Mouse (Mus musculus): ENCODE results near the gene Syt15.

The Syt15 gene

DNA sequence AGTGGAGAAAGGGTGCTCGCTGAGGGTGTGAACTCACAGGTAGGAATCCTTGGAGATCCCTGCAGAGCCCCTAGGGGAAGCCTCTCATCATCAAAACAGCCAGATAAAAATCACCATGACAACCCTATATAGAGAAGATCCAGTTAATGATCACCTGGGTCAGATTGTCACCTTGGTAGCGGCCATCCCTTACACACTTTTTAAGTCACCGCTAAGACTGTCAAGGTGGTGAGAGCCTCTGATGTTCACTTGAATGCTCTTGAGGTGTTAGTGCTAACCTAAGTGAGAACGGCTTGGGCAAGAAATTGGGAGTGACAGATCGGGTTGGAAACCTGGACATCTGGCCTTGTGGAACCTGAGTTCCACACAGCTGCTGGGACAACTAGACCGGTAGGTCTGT is at the start of gene Syt15:
Gene Syt15 (plus strand): TSS at position 301 of the 400 bp plus-strand sequence.
- no peak for DNase-seq (ENCODE audit: low spot score in 2 of 2)

DNA sequence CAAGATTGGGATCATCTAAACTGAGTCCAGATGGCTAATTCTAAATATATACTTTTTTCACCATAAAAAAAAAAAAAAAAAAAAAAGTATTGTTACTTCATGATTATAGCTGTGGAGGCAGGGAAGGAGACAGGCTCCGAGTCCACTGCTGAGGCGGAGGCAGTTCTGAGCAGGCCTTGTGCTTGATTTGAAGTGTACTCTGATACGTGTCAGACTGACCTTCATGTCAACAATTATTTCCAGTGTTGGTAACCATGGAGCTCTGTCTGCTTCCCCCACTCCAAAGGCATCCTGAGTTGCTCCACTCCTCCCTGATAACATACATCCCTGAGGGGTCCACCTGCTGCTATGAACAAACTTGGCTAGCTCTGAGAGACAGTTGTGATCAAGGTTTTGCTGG is 48.3 kb upstream of the Syt15 start:
- DNase-seq (ENCODE audit: low spot score in 2 of 2), result no peak

DNA sequence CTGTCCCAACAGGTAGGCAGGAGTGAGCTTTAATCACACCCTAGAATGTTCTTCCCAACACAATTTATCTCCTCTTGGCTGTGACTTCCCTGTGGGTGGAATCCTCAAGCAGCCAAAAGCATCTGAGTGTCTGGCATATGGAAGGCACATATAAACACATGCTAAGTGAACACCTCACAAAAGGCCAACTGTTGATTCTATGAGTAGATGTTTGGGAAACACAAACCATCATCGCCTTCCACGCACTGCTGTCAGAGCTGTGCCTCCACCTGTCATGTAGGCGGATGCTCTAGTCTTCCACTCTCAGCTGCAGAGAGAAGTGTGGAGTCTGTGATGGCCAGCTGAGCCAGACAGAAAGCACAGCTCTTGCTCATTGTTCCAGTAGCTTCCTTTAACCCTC is 40.0 kb upstream of the Syt15 start:
- no peak for DNase-seq (ENCODE audit: low spot score in 2 of 2)

DNA sequence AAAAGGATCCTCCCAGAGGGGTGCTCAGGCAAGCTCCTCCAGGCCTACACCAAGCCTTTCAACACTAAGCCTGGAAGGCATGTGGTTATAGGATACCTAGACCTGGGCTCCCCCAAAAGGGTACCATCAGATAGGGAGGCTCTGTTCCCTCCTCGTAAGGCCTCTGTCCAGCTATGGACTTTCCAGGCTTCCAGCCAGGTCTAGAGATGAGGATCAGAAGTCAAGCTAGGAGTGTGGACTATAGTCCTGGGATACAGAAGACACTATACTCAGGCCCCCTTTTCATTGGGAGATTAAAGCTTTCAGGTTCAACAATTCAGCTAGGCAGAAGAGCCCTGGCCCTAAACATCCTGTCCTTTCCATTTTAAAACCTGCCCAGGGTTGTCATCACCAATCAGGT is 36.3 kb upstream of the Syt15 start:
- DNase-seq (ENCODE audit: low spot score in 2 of 2), result no peak

DNA sequence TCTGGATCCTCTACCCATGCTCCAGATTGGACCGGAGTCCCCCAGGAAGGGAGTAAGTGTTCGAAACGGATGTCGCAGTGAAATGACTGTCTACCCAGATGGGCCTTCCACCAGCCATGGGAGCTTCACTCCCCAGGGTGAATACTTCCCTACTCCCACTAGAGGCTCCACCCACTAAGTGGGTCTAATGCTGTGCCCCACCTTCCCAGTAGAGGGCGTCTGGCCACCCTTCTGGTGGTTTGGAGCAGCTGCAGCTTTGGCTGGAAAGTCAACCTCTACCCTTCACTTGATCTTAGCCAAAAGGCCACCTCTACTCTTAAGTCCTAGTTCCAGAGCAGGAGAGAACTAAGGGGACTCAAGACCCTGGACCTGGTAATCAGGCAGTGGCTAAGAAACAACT is 30.8 kb upstream of the Syt15 start:
- peak in 1 of 2 experiments; percentile 52 for DNase-seq (ENCODE audit: low spot score in 2 of 2)

DNA sequence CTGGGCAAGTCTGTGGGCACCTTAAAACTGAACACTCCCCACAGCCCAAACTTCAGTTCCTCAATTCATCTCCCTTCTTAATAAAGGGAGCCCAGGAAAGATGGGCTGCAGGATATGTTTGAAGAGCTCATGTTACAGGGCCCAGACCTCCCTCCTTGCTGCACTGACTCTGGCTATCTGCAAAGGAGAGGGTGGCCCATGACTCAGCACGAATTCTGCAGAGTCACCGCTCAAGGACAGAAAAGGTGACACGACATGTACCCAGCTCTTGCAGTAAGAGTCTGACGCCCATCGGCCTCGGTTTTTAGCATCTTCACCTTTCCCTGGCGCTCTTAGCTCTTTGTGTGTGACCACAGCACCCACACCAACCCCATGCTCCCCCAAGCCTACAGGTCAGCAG is 29.0 kb upstream of the Syt15 start:
- DNase-seq (ENCODE audit: low spot score in 2 of 2), result no peak

DNA sequence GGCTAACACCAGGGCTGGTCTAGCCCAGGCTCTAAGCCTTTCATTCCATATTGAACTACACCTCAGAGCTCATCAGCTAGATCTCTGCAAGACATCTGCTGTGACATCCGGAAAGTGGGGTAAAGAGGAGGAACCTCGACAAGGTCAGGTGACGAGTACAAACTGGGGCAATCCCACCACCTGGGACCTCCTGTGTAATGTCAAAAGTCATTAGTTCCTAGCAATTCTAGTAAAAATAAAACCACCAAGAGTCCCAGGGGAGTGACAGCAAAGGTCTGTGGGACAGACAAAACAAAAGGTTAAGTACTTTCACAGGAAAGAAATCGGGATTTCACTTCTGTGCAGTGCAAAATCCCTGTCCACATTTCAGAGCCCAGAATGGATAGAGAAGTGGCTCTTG is 25.5 kb upstream of the Syt15 start:
- no peak for DNase-seq (ENCODE audit: low spot score in 2 of 2)

DNA sequence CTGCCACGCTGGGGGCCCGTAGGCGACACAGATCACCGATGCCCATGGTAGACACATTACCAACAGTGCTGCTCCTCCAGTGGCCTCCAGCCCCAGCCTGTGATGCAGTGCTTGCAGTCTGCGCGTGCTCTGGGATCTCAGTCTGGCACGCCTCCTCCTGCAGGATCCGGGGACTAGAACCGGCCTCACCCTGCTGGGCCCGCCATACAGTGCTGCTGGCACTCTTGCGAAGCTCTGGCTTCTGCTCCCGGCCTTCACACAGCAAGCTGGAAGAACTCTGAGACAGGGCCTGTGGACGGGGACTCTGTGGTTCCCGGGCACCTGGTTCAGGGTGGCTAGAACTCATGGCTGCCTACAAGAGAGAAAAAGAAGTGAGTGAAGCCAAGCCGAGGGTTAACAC is 23.9 kb upstream of the Syt15 start:
- DNase-seq (ENCODE audit: low spot score in 2 of 2), result peak in 1 of 2 experiments; percentile 16

DNA sequence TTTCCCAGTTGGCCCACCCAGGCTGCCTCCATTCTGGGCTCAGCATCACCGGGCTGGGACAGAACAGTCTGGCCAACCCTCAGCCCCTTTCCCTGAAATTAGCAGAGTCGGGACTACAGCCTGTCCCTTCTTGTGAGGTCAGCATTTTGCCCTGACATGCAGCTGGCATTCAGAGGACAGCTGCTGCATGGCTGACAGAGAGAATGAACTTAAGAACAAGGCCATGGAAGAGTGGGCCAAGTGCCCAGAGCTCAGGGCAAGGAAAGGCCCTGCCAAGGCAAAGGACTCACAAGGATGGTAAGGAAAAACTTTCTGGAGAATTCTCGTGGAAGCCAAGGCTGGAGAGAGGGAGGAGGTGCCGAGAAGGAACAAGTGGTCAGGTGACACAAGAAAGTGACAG is 22.7 kb upstream of the Syt15 start:
- DNase-seq (ENCODE audit: low spot score in 2 of 2), result no peak

DNA sequence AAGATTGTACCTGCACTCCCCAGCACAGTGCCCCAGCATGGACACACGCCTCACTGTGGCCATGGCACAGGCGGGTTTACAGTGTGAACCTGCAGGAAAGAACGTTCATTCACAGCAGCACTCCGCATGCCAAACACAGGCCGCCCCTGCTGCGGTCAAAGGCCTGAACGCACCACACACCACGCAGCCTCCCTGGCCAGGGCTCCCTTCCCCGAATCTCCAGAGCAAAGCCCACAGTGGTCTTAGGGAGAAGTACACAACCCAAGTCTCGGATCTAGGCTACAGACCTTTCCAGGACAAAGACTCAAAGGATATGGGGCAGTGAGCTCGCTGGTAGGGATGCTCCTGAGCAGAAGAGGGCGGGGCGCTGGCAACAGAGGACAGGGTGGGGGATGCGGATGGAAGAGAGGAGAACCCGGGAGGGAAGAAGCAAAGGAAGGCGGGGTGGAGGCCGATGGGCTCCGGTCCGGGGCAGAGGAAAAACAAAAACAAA is 18.6 kb upstream of the Syt15 start:
- DNase-seq (ENCODE audit: low spot score in 2 of 2), result peak in 1 of 2 experiments; percentile 46

DNA sequence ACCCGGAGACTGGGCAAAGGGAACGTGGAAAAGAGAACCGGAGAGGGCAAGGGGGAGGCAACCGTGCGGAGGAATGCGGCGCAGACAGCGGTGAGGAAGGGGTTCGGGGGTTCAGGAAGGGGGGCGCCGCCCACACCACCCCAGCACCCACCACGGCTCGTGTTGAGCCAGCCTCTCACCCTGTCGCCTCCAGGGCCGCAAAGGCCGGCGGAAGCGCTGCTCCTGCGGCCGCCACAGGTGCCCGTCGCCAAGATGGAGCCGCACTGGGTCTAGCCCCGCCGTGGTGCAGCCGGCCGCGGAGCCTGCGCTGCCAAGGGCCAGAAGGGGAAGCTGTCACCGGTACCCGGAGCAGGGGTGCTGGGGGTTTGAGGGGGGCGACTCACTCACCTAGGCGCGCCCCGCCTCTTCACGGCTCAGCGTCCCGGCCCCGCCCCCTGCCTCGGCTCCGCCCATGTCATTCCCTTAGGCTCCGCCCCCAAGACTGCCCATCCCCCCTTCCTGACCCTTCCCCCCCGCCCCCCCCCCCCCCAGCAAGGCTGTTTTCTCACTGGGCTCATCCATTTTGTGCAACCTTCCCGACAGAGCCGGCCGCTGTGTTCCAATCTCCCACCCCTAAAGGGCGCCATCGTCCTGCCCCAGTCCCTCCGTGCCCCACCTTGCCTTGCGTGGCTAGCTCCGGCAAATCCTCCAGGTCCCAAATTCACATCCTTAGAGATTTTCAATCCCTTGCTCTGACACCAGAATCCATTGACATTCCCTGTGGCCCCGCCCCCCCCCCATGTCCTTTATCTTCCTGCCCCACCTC is 18.0 kb upstream of the Syt15 start, which contains the start of gene Gprin2:
Gene Gprin2 (minus strand): TSS at position 423 of the 805 bp plus-strand sequence.
- DNase-seq (ENCODE audit: low spot score in 2 of 2), result peak in 1 of 2 experiments; percentile 57

DNA sequence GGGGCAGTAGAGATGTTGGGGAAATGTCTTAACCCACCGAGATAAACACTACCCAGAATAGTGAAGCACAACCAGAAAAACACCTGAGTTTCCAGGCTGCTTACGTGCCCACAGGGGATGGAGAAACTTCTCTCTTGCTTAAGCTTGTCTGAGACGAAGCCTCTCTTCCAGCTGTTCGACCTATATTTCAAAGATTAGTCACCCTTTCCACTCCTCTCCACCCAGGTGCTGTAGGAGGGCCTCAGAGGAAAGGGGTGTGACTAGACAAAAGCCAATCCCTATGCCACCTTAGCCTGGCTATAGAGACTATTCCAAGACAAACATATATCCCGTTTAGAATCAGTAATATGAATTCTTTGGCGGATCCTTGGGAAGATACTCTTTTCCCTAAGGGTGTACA is 11.4 kb upstream of the Syt15 start:
- no peak for DNase-seq (ENCODE audit: low spot score in 2 of 2)

DNA sequence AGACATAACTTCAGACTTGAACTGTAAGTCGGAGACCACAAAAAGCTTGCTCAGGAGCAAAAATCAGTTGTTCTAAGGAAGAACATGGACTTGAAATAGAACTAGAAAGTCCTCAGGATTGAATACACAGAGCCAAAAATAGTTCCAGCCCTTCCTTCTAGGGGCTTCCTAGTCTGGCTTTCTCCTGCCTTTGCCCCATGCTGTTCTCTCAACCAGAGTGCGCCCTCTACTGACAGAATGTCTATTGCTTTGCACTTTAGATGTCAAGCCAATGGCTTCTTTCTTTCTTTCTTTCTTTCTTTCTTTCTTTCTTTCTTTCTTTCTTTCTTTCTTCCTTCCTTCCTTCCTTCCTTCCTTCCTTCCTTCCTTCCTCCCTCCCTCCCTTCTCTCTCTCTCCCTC is 10.7 kb upstream of the Syt15 start:
- DNase-seq (ENCODE audit: low spot score in 2 of 2), result peak in 1 of 2 experiments; percentile 43

DNA sequence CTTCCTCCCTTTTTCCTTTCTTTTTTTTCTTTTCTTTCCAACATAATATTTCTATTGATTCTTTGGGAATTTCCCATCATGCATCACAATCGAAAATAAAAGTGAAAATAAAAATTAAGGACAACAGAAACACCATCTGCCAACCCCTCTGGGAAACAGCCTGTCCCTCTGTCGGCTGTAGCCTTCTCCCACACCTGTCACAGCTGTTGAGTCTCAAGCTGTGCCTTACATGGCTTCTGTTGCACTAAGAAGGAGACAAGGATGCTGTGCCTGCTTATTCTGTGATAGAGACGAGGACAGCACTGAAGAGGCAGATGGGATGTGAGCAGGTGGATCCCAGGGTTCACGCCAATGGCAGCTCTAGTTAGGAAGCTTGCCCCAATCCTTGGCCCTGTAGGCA is 10.3 kb upstream of the Syt15 start:
- no peak for DNase-seq (ENCODE audit: low spot score in 2 of 2)

DNA sequence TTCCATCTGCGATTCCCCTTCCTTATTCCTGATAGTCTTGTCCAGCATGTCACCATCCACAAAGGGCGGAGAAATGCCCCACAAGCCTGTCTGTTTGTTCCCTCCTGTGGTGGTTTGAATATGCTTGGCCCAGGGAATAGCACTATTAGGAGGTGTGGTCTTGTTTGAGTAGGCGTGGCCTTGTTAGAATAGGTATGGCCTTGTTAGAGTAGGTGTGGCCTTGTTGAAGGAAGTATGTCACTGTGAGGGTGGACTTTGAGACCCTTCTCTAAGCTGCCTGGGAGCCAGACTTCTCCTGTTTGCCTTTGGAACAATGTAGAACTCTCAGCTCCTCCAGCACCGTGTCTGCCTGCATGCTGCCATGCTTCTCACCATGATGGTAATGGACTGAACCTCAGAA is 9.5 kb upstream of the Syt15 start:
- DNase-seq (ENCODE audit: low spot score in 2 of 2), result no peak

DNA sequence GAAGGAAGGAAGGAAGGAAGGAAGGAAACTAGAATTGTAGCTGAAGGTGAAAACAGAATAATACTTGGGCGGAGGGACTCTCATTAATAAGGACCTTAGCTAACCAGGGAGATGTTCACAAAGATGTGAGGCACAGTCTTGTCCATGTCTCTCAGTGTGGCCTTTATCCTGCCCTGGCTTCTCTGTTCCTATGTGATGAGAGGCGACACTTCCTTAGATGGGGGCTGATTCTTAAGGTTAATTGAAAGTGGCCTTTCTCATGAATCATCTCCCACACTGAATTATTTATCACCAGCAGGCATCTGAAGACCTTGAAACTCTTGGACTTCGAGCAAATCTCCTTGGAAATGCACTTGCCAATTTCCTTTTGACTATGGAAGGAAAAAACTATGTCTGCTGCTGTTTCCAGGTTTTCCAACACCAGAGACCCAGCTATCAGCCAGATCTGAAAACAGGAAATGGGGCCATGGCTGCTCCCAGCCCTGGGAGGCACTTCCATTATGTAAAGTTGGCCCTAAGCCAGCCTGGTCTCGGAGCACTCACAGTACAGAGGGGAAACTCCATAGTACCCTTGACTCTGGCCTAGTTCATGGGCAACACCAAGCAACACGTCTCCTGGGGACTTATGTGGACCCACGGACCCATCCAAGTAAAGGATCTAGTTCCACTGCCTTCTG is 3.8 kb upstream of the Syt15 start:
- no peak for DNase-seq (ENCODE audit: low spot score in 2 of 2)

DNA sequence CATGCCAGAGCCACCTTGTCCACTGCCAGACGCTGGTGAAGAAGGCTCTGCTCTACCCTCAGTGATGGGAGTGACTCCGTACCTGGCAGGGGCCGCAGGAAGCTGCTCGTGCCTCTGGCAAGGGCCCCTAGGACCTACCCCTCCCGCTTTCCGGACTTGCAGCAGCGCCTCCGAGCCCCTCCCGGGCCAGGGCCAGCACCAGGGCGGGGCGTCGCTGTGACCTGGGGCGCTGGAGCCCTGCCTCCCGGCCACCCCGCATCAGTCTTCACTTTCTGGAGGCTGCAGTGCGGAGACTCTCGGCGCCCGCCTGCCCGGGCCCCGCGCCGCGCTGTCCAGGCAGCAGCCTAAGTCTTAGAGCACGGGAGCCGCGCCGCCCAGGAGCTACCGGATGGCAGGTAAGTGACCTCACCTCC is 397 bp downstream of the Syt15 start:
- DNase-seq (ENCODE audit: low spot score in 2 of 2), result no peak

DNA sequence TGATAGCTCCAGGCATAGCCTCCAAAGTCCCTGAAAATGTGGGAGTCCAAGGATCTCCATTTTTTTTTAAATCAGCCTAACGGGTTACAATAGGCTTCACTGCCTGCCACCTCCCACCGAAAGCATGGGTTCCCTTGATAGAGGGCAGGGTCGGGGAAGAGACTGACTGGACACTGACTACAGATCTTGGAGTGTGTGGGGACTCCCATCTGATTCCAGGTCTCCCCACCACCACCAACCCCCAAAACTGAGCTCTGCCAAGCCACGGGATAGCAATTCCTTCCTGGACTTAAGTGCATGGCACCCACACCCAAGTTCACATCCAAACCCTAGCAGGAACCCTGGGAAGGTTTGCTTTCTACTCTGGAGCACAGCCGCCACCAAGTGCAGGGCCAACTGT is 1.0 kb downstream of the Syt15 start:
- no peak for DNase-seq (ENCODE audit: low spot score in 2 of 2)

DNA sequence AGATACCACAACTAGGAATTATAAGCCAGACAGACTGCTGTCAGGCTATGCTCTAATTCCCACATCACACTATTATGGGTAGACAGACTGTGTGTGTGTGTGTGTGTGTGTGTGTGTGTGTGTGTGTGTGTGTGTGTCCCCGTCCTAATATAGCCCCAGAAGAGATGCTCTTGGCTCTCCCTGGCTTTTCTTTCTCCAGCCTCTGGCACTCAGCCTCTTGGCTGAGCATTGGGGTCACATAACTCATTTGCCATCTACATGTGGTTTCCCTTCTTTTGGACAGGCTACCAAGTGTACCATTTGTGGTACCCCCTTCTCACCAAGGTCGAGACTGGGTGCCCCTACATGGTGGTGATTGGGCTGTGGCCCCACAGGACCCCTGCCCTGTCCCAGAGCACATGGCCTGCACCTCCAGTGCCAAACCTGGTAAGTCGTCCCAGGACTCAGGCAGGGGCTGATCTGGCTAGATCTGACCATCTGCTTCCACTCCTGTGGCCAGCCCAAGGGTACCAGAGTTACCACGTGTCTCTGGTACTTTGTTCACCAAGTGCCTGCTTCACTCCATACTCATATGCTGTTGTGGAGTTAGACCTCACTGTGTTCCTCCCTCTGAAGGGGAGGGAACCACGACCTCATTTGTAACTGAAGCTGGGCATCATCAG is 2.2 kb downstream of the Syt15 start:
- DNase-seq (ENCODE audit: low spot score in 2 of 2), result no peak

DNA sequence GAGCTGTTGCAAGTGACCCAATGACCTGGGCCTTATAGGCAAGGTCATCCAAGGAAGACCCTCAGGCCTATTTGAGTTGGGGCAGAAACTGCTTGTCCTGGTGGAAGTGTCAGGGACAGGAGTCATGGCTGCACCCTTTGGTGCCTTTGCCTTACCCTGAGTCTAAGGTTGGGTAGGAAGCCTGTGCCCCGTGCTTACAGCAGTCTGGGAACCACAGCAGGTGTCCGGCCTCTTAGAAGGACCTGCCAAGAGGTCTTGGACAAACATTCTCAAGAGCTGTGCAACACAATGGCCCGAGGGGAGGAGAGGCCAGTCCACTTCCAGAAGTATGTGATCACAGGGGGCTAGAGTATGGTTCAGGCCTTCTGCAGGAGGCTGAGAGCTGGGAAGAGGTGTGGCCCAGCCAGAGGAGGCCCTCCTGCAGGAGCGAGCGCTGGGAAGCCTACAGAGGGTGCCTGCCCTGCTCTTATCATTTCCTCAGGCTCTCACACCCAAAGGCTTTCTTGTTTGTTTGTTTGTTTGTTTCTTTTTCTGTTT is 4.0 kb downstream of the Syt15 start:
- DNase-seq (ENCODE audit: low spot score in 2 of 2), result no peak

DNA sequence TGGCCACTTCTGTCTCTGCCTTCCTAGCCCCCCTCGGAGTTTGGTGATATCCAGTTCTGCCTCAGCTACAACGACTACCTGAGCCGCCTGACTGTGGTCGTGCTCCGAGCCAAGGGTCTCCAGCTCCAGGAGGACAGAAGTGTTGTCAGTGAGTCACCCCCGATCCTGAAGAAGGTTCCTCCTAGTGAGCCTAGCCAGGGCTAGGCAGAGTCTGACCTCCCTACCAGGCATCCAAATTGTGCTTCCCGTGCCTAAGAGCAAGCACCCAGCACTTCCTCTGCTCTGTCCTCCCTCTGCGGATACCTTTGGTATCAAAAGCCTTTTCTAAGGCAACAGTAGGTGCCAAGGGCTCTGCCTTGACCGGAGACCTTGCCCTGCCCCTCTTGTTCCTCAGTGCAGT is 6.6 kb downstream of the Syt15 start:
- no peak for DNase-seq (ENCODE audit: low spot score in 2 of 2)

DNA sequence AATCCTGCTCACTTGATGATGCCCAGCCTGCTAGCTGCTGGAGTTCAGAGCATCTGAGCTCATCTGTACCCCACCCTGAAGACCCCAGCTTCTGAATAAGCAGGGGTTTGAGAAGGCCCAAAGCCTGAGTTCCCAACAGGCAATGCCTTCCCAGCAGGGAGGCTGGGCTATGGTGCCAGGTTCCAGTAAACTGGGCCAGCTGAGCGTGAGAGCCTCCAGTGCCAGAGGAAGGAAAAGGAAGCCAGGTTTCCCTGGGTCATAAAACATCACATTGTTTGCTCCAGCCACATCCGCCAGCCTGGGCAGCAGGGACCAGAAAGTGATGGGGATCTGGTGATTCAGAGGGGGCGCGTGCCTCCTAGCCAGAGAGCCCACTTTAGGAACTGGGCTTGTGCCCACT is 7.2 kb downstream of the Syt15 start:
- DNase-seq (ENCODE audit: low spot score in 2 of 2), result peak in 1 of 2 experiments; percentile 44

Data from cerebellum, postnatal 4 days (tissue).